Mouse (Mus musculus): ENCODE results near the gene Ccr8. TPM values are rescaled to one million over a fixed set of nuclear protein-coding genes. Genes with fewer than 3 reads are reported as not detected.

Gene Ccr8
- 96.2 TPM for polyA plus RNA-seq (2017; shearing (Covaris generic))

GRCm38 (mm10) chr9:120091696-120092238 lies at the start of gene Ccr8:
Ccr8 (plus strand) TSS chr9:120092114.

GRCm38 (mm10) chr9:120069779-120070178 lies 22.1 kb upstream of the Ccr8 start, which contains the start of gene Cx3cr1:
Cx3cr1 (minus strand) TSS chr9:120069879.

GRCm38 (mm10) chr9:120110211-120111018 lies 18.5 kb downstream of the Ccr8 start, which contains the start of gene Slc25a38:
Slc25a38 (plus strand) TSS chr9:120110374.

GRCm38 (mm10) chr9:120127538-120128251 lies 35.8 kb downstream of the Ccr8 start, which contains the start of gene Rpsa:
Rpsa (plus strand) TSS chr9:120127689.

Other genes with a start within 250 kb of the Ccr8 start
- 72.9 TPM for gene Wdr48, start 197.2 kb upstream of the Ccr8 start, polyA plus RNA-seq (2017; shearing (Covaris generic))
- 15.6 TPM for gene Gorasp1, start 154.5 kb upstream of the Ccr8 start, polyA plus RNA-seq (2017; shearing (Covaris generic))
- not detected for gene Ttc21a, start 154.5 kb upstream of the Ccr8 start, polyA plus RNA-seq (2017; shearing (Covaris generic))
- 52.1 TPM for gene Csrnp1, start 107.5 kb upstream of the Ccr8 start, polyA plus RNA-seq (2017; shearing (Covaris generic))
- not detected for gene Xirp1, start 68.5 kb upstream of the Ccr8 start, polyA plus RNA-seq (2017; shearing (Covaris generic))
- gene Cx3cr1, start 22.2 kb upstream of the Ccr8 start, polyA plus RNA-seq (2017; shearing (Covaris generic)) = 0.22 TPM
- gene Slc25a38, start 18.3 kb downstream of the Ccr8 start, polyA plus RNA-seq (2017; shearing (Covaris generic)) = 51.0 TPM
- gene Rpsa, start 35.6 kb downstream of the Ccr8 start, polyA plus RNA-seq (2017; shearing (Covaris generic)) = 2,401 TPM
- gene Mobp, start 57.6 kb downstream of the Ccr8 start, polyA plus RNA-seq (2017; shearing (Covaris generic)) = not detected
- gene Myrip, start 209.4 kb downstream of the Ccr8 start, polyA plus RNA-seq (2017; shearing (Covaris generic)) = not detected